Mouse (Mus musculus): ENCODE measurements around the gene Clmn.
"Not testable (repeated sequence)": the region's sequence is repeated elsewhere in the genome, so short reads cannot be mapped to it uniquely, and the experiment has no call there.

- TF ChIP-seq ZC3H11A (IDR thresholded peaks at IDR 0.05; ENCODE audit: low read depth, low read length); MAX (IDR thresholded peaks at IDR 0.05; ENCODE audit: low read length); CTCF (IDR thresholded peaks at IDR 0.05 in 2 of 3, conservative IDR thresholded peaks at IDR 0.05 in 1 of 3; ENCODE audit: control insufficient read depth in 1 of 3, insufficient read depth in 1 of 3, low read depth in 2 of 3, low read length in 3 of 3, poor library complexity in 1 of 3, severe bottlenecking in 1 of 3); MYC (IDR thresholded peaks at IDR 0.05; ENCODE audit: low read depth, low read length): not testable (repeated sequence)
These were observed 35.9 kb downstream of the Clmn start for GRCm38 (mm10) chr12:104828986-104829385.
